Mouse (Mus musculus): Measurements from ENCODE around the gene Mfsd12.

DNA sequence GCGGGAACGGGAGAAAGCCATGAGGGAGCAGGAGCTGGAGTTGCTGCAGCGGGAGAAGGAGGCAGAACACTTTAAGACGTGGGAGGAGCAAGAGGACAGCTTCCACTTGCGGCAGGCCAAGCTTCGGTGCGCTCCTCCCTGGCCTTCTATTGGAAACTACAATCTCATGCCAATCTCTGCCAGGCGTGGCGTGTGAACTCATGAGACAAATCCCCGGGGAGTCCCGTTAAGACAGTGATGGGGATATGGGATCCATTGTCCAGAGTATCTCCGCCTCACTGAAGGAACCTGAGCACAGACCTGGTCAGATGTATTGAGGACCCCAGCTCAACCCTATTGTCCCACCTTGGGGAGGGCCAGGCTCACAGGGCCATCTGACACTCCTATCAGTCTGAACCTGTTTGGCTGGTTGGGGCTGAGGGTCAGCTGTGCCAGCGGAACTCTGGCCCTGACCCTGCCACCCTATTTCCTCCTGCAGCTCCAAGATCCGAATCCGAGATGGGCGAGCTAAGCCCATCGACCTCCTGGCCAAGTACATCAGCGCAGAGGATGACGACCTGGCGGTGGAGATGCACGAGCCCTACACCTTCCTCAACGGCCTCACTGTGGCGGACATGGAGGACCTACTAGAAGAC, 34.0 kb upstream of the Mfsd12 start:
- TF ChIP-seq CTCF (IDR thresholded peaks at IDR 0.05; ENCODE audit: borderline replicate concordance, extremely low read depth, insufficient read depth, insufficient read length) (no peak), POLR2A (IDR thresholded peaks at IDR 0.05; ENCODE audit: borderline replicate concordance, extremely low read depth, insufficient read depth, insufficient read length, poor library complexity, severe bottlenecking) (no peak)

Data from brain, embryonic 14.5 days (tissue).